Mouse (Mus musculus) kidney, adult 10 weeks (tissue): ENCODE measurements around the gene Zfp423. TPM values are rescaled to one million over a fixed set of nuclear protein-coding genes. Genes with fewer than 3 reads are reported as not detected.

ENCODE experiments used
- polyA plus RNA-seq: library from polyadenylated mRNA; stranded (reverse); fragments of 350-450 nt; fragmentation: Illumina TruSeq; extraction: RNeasy Lipid Tissue Mini Kit (QIAGEN cat#74804); gene quantifications from one replicate; pipeline ENCODE4 v1.2.3, GENCODE M21; 2014; ENCODE audit warnings: low read depth, low replicate concordance

The Zfp423 gene
- 0.16 TPM for polyA plus RNA-seq

DNA sequence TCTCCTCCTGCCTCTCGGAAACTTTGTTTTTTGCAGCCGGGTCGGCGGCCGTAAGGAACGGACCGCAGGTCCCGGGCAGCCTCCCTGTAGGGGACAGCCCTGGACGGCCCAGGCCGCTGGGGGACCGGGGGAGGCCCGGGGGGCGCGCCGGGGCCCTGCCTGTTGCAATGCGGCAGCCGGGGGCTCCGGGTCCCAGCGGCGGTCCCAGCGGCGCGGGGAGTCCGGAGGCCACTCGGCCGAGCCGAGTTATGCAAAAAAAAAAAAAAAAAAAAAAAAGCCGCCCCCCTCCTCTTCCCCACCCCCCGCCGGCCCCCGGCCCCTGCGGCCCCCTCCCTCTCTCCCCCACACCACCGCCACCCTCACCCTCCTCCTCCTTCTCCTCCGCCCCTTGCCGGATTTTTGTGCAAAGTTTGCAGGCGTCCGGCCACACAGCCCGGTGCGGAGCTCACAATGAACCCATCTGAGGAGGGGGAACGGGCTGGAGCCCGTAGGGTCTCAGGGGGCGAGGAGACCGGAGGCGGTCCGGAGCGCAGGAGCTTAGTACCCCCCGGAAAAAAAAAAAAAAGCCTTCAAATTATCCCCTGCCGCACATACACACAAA, at the start of gene Zfp423:
Zfp423 (minus strand) TSS at position 276 of the 601 bp plus-strand sequence.

Other genes with a start within 250 kb of the Zfp423 start
- 110 TPM for gene Cnep1r1, start 159.2 kb upstream of the Zfp423 start, polyA plus RNA-seq
- gene Heatr3, start 178.3 kb upstream of the Zfp423 start, polyA plus RNA-seq = 29.8 TPM
- 63.7 TPM for gene Tent4b, start 239.6 kb upstream of the Zfp423 start, polyA plus RNA-seq